In the genomic region with DNA sequence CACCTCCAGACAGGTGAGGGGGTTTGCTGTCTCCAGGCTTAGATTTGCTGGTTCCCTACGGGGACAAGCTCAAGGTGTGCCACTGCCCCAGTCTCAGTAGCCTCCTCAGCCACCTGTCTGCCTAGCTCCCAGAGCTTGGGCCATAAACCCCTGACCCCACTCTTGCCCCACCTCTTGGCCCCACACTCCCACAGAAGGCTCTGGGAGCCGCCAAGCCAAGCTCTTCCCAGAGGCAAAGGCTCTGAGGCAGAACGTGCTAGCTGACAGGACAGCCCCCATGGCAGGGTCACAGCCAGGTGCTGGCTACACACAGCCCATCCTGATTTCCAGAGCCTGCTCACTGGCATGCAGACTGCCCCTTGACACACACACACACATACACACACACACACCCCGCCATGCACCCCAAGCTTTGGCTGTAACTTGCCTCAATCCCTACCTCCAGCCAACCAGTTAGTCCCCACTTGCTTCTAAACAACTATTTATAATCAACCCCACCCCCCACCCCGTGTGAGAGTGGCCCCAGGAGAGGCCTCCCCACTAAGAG, we compare ENCODE assay signal across 10 mouse cellular contexts. TPM values are rescaled to one million over a fixed set of nuclear protein-coding genes. Genes with fewer than 3 reads are reported as not detected.
DNase-seq lines count a peak whose midpoint lies in the region; ATAC-seq and TF ChIP-seq lines count a peak whose summit lies in the region.
"Had no signal": no experiment of that assay in that cellular context is flagged by ENCODE, and none has a peak within 500 bp of the region (broad histone marks: within the 10 kb centered on the region; RNA-seq: fewer than 3 reads in every experiment).

No protein-coding gene starts in this region.

- no peak for TF ChIP-seq CTCF in kidney, postnatal 0 days (IDR thresholded peaks at IDR 0.05; ENCODE audit: low read depth)
- TF ChIP-seq CTCF in intestine, postnatal 0 days (IDR thresholded peaks at IDR 0.05; ENCODE audit: low read depth): no peak

- H3K4me3 ChIP-seq in kidney, postnatal 0 days (replicated peaks; ENCODE audit: low read depth, low read length): no peak overlapping the region
- peak overlapping the region; percentile 11; the same call in 1 of the 2 replicates for H3K4me3 ChIP-seq in forebrain, embryonic 11.5 days (ENCODE audit: low read depth, low read length)
- no peak overlapping the region for H3K4me3 ChIP-seq in intestine, postnatal 0 days (ENCODE audit: low read depth, low read length)
- no peak overlapping the region for H3K4me3 ChIP-seq in neural tube, embryonic 15.5 days (replicated peaks)

- 12% methylated on average over 5 of the region's 5 CpGs for WGBS in kidney, postnatal 0 days
- WGBS in forebrain, embryonic 11.5 days: 19% methylated on average over 5 of the region's 5 CpGs
- WGBS in intestine, postnatal 0 days: 27% methylated on average over 5 of the region's 5 CpGs
- 16% methylated on average over 5 of the region's 5 CpGs for WGBS in neural tube, embryonic 15.5 days

- no peak overlapping the region for H3K4me2 ChIP-seq in kidney, postnatal 0 days (ENCODE audit: low read length)
- peak overlapping the region; percentile 50 for H3K4me2 ChIP-seq in forebrain, embryonic 11.5 days (ENCODE audit: low read depth, low read length, severe bottlenecking)
- H3K4me2 ChIP-seq in intestine, postnatal 0 days (replicated peaks; ENCODE audit: low read depth): 0 out of 2 replicates have a peak overlapping the region, but pooled peaks have one; percentile 9
- H3K4me2 ChIP-seq in neural tube, embryonic 15.5 days: peak overlapping the region; percentile 43

- no peaks in the 10 kb centered on the region for H3K27me3 ChIP-seq in kidney, postnatal 0 days (ENCODE audit: insufficient read depth, low read length)
- no peaks in the 10 kb centered on the region for H3K27me3 ChIP-seq in forebrain, embryonic 11.5 days (ENCODE audit: control insufficient read depth, insufficient read depth, low read length)
- no peaks in the 10 kb centered on the region for H3K27me3 ChIP-seq in intestine, postnatal 0 days (replicated peaks; ENCODE audit: control insufficient read depth, insufficient read depth, low read length)
- H3K27me3 ChIP-seq in neural tube, embryonic 15.5 days (replicated peaks): no peaks in the 10 kb centered on the region

- H3K9me3 ChIP-seq in kidney, postnatal 0 days (replicated peaks; ENCODE audit: low read length): no peaks in the 10 kb centered on the region
- H3K9me3 ChIP-seq in forebrain, embryonic 11.5 days (ENCODE audit: control insufficient read depth, low read length): no peaks in the 10 kb centered on the region
- H3K9me3 ChIP-seq in intestine, postnatal 0 days (ENCODE audit: control insufficient read depth): no peaks in the 10 kb centered on the region
- H3K9me3 ChIP-seq in neural tube, embryonic 15.5 days (replicated peaks): no peaks in the 10 kb centered on the region

- peak overlapping the region; percentile 82 for H3K27ac ChIP-seq in kidney, postnatal 0 days
- H3K27ac ChIP-seq in forebrain, embryonic 11.5 days (ENCODE audit: low read depth, low read length): peak overlapping the region; percentile 98
- no peak overlapping the region for H3K27ac ChIP-seq in intestine, postnatal 0 days (ENCODE audit: low read depth, low read length)
- H3K27ac ChIP-seq in neural tube, embryonic 15.5 days (replicated peaks): peak overlapping the region; percentile 87

- 0 out of 2 replicates have a peak, but pooled peaks have one; percentile 3 for ATAC-seq in kidney, postnatal 0 days (replicated peaks; ENCODE audit: low FRiP score, low read depth)
- ATAC-seq in forebrain, embryonic 11.5 days (replicated peaks; ENCODE audit: low FRiP score): peak; percentile 13; the same call in 1 of the 2 replicates
- ATAC-seq in intestine, postnatal 0 days: no peak
- ATAC-seq in neural tube, embryonic 15.5 days (ENCODE audit: low FRiP score): no peak

- peaks cover 96% of the 10 kb centered on the region for H3K4me1 ChIP-seq in kidney, postnatal 0 days (replicated peaks; ENCODE audit: insufficient read depth, low read length)
- H3K4me1 ChIP-seq in forebrain, embryonic 11.5 days (replicated peaks; ENCODE audit: control insufficient read depth, insufficient read depth, low read length): peaks cover 78% of the 10 kb centered on the region
- peaks cover 60% of the 10 kb centered on the region for H3K4me1 ChIP-seq in intestine, postnatal 0 days (replicated peaks; ENCODE audit: control insufficient read depth, insufficient read depth, low read length)
- peaks cover 95% of the 10 kb centered on the region for H3K4me1 ChIP-seq in neural tube, embryonic 15.5 days

- H3K9ac ChIP-seq in kidney, postnatal 0 days (ENCODE audit: low read depth, low read length): no peak overlapping the region
- H3K9ac ChIP-seq in forebrain, embryonic 11.5 days (ENCODE audit: low read length): peak overlapping the region; percentile 62
- no peak overlapping the region for H3K9ac ChIP-seq in intestine, postnatal 0 days (ENCODE audit: low read depth, low read length)
- H3K9ac ChIP-seq in neural tube, embryonic 15.5 days (replicated peaks): no peak overlapping the region

- no peak for DNase-seq in kidney, postnatal 0 days (ENCODE audit: low spot score)
- no peak for DNase-seq in kidney, adult 8-10 months
- peak; percentile 67 for DNase-seq in forebrain, embryonic 11.5 days (ENCODE audit: low spot score)
- no peak for DNase-seq in adrenal gland, adult 18-20 months (ENCODE audit: low spot score in 2 of 2)
- DNase-seq in retina, postnatal 1 day: no peak
- DNase-seq: lung, adult 2 months; right cerebral cortex, postnatal 14 days had no signal

- H3K36me3 ChIP-seq in kidney, postnatal 0 days (ENCODE audit: insufficient read depth, low read length): peaks cover 12% of the 10 kb centered on the region
- H3K36me3 ChIP-seq in forebrain, embryonic 11.5 days (ENCODE audit: control insufficient read depth, insufficient read depth, low read length): peaks cover 8% of the 10 kb centered on the region
- peaks cover 13% of the 10 kb centered on the region for H3K36me3 ChIP-seq in intestine, postnatal 0 days (ENCODE audit: control insufficient read depth, insufficient read depth)
- H3K36me3 ChIP-seq in neural tube, embryonic 15.5 days: no peaks in the 10 kb centered on the region

RNA-seq across cellular contexts. Expression of gene Notch1, which starts 30.1 kb away (rescaled TPM):
- 12.1 and 12.9 TPM in 2 replicates for polyA plus RNA-seq in kidney, postnatal 0 days (2015; fragmentation: Nextera tagmentation; extraction: Ambion mirVana)
- polyA plus RNA-seq in forebrain, embryonic 11.5 days (2014; fragmentation: Nextera tagmentation; extraction: Ambion mirVana): 68.3 and 70.9 TPM in 2 replicates
- 3.6 and 3.7 TPM in 2 replicates for polyA plus RNA-seq in intestine, postnatal 0 days (2015; fragmentation: Nextera tagmentation; extraction: Ambion mirVana)
- polyA plus RNA-seq in neural tube, embryonic 15.5 days (2015; fragmentation: Nextera tagmentation; extraction: Ambion mirVana): 11.7 and 22.6 TPM in 2 replicates
- 10 to 100 TPM; 21.5 to 22.0 TPM for total RNA-seq in adrenal gland, adult 18-20 months (2021)
- total RNA-seq: MEL had no signal

RNA-seq across cellular contexts. Expression of gene Sec16a, which starts 41.3 kb away (rescaled TPM):
- polyA plus RNA-seq in kidney, postnatal 0 days (2015; fragmentation: Nextera tagmentation; extraction: Ambion mirVana): 16.4 and 16.6 TPM in 2 replicates
- 39.3 and 40.9 TPM in 2 replicates for polyA plus RNA-seq in forebrain, embryonic 11.5 days (2014; fragmentation: Nextera tagmentation; extraction: Ambion mirVana)
- polyA plus RNA-seq in intestine, postnatal 0 days (2015; fragmentation: Nextera tagmentation; extraction: Ambion mirVana): 17.4 and 18.3 TPM in 2 replicates
- polyA plus RNA-seq in neural tube, embryonic 15.5 days (2015; fragmentation: Nextera tagmentation; extraction: Ambion mirVana): 16.7 and 17.2 TPM in 2 replicates
- total RNA-seq in adrenal gland, adult 18-20 months (2021): 10 to 100 TPM; 52.2 to 69.1 TPM

Comparison
In these comparisons a context has a peak if more than half of its experiments do, and no peak if none do; other contexts are left out.
1. ATAC-seq: peak in kidney, postnatal 0 days (single experiment) and forebrain, embryonic 11.5 days (single experiment); none in intestine, postnatal 0 days (single experiment) and neural tube, embryonic 15.5 days (single experiment).